Mouse (Mus musculus) bone marrow macrophage, adult 2 months (primary cell): Measurements from ENCODE around the gene Atrn. TPM values are rescaled to one million over a fixed set of nuclear protein-coding genes. Genes with fewer than 3 reads are reported as not detected.

Experiments used
- H3K27ac ChIP-seq: 2 replicates; pipeline ENCODE4 v1.5.1; 2012; ENCODE audit warnings: low read depth, low read length; ENCODE audit not compliant: insufficient read depth
- H3K4me1 ChIP-seq: 2 replicates; pipeline ENCODE4 v1.6.1; 2012; ENCODE audit warnings: low read length; ENCODE audit not compliant: control insufficient read depth, insufficient read depth
- H3K4me3 ChIP-seq: 2 replicates; pipeline ENCODE4 v1.5.1; 2012; ENCODE audit warnings: mild to moderate bottlenecking, low read length, moderate library complexity; ENCODE audit not compliant: insufficient read depth
- CTCF ChIP-seq: IDR thresholded peaks from 2 replicates; pipeline ENCODE4 v1.5.1; 2012; ENCODE audit warnings: low read depth, mild to moderate bottlenecking, low read length, moderate library complexity
- POLR2A ChIP-seq: IDR thresholded peaks from 2 replicates; pipeline ENCODE4 v1.6.1; 2012; ENCODE audit warnings: mild to moderate bottlenecking, low read depth, low read length, borderline replicate concordance
- polyA plus RNA-seq: library from polyadenylated mRNA; stranded (reverse); fragments of >200 nt; gene quantifications from 2 replicates; pipeline ENCODE4 v1.2.4, GENCODE M21; 2012; ENCODE audit not compliant: missing spikeins, insufficient read depth, insufficient read length

Atrn gene
- polyA plus RNA-seq, 1 experiment: 11.5 TPM

DNA sequence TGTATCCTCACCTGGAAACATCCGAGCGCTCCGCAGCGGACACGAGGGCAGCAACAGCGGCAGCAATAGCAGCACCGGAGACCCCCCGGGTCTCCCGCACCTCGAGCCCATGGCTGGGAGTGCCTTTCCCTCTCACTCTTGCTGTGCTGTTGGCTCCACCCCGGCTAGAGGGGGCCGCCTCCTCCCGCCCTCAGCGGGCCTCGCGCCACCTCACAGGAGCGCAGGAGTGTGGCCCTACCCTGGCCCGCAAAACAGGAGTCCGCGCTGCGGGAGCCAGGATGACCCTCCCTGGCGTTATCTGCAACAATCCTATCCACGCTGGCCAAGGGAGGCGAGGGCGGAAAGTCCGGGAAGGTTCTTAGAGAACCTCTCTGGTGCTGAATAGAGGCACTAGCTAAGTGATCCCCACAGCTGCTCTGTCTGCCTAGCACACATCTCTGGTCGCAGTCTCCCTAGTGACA is 157.1 kb downstream of the Atrn start, which contains the start of gene Adam33:
Gene Adam33, minus strand, starts transcription at position 411 of the 461 bp plus-strand sequence.
- H3K4me3 ChIP-seq: no peak within 1 kb of the TSS
- TF ChIP-seq CTCF (no peak), POLR2A (no peak)
- H3K27ac ChIP-seq: no peak within 1 kb of the TSS

DNA sequence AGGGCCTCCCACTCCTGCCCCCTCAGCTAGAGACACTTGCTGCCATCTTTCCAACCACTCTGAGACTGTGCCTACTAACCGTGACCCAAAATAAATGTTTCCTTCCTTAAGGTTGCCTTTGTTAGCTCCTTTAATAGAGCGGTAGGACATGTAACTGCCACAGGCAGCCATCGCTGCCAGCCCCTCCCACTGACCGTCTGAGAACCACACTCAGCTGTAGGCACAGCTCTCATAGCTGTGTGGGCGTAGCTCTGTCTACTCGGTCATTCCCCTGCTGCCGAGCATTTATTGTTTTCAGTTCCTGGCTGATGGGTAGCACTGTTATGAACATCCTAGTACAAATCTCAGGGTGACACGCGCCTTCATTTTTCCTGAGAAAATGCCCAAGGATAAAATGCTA is 160.0 kb downstream of the Atrn start:
- H3K4me1 ChIP-seq: peaks cover 19% of the 10 kb centered on the region
- no peak overlapping the region for H3K4me3 ChIP-seq
- TF ChIP-seq CTCF (no peak), POLR2A (no peak)
- H3K27ac ChIP-seq: no peak overlapping the region

More for the DNA sequence above, 157.1 kb downstream of the Atrn start, which contains the start of gene Adam33:
- peaks cover 16% of the 10 kb centered on the region for H3K4me1 ChIP-seq

DNA sequence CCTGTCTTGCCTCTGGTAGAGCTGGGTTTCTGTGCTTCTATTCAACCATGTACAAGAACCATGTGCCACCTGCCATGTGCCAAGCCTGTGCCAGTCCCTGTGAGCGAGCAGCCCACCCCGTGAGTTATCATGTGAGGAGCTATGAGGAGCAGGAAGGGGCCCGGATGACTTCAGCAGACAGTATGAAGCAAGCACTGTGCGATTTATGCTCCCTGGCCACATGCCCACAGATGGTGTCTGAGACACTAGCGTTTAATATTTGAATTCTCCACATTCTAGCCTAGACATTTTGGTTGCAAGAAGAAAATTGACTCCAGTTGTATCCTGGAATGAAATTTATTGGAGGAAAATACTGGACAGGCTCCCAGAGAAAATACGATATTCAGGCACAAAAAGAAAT is 161.2 kb downstream of the Atrn start:
- H3K27ac ChIP-seq: peak overlapping the region; percentile 73
- H3K4me1 ChIP-seq: peaks cover 19% of the 10 kb centered on the region
- TF ChIP-seq CTCF (no peak; the same call in 1 of the 2 replicates), POLR2A (no peak)
- H3K4me3 ChIP-seq: no peak overlapping the region

DNA sequence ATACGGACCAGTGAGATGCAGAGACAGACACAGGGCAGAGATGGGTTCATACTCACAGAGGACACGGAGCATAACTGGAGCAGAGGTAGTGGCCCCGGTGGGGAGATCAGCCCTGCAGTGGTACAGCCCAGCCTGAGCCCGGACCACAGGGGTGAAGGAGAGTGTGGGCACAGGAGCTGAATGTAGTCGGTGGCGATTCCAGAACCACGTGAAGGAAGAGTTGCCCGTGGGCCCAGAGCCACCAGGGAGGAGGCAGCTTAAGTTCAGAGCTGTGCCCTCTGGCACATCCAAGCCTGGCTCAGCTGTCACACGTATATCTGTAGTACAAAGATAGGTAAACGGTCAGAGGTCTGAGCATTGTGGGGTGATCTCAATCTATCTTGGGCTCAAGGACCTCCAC is 166.2 kb downstream of the Atrn start:
- Histone ChIP-seq H3K4me3 (no peak overlapping the region), H3K27ac (no peak overlapping the region), H3K4me1 (peaks cover 23% of the 10 kb centered on the region)
- TF ChIP-seq CTCF (no peak), POLR2A (no peak)

Other genes with a start within 250 kb of the Atrn start
- 115 and 134 TPM in 2 replicates for gene Ddrgk1, start 241.8 kb upstream of the Atrn start, polyA plus RNA-seq
- 22.7 and 23.7 TPM in 2 replicates for gene Itpa, start 238.9 kb upstream of the Atrn start, polyA plus RNA-seq
- gene Slc4a11, start 209.0 kb upstream of the Atrn start, polyA plus RNA-seq: 0.34 and 0.65 TPM in 2 replicates
- gene 4930402H24Rik, start 89 bp upstream of the Atrn start, polyA plus RNA-seq: 22.8 and 27.0 TPM in 2 replicates
- 0.96 and 1.5 TPM in 2 replicates for gene Gfra4, start 136.6 kb downstream of the Atrn start, polyA plus RNA-seq
- gene Adam33, start 157.3 kb downstream of the Atrn start, polyA plus RNA-seq: 12.8 and 13.6 TPM in 2 replicates
- 164 and 219 TPM in 2 replicates for gene Siglec1, start 180.3 kb downstream of the Atrn start, polyA plus RNA-seq
- not detected in 2 replicates for gene Hspa12b, start 220.8 kb downstream of the Atrn start, polyA plus RNA-seq
- gene Gm11037, start 227.0 kb downstream of the Atrn start, polyA plus RNA-seq: not detected in 2 replicates